Mouse (Mus musculus): Measurements from ENCODE around the gene BC048562.

BC048562 gene

GRCm38 (mm10) chr9:108479721-108480351, 43.6 kb downstream of the BC048562 start, which contains the start of gene Lamb2:
Lamb2 (plus strand) TSS chr9:108479736.
- peak; percentile 80 for DNase-seq (ENCODE audit: low spot score)

GRCm38 (mm10) chr9:108480813-108481519, 44.7 kb downstream of the BC048562 start:
- DNase-seq (ENCODE audit: low spot score) = no peak

GRCm38 (mm10) chr9:108481520-108482210, 45.4 kb downstream of the BC048562 start:
- no peak for DNase-seq (ENCODE audit: low spot score)

GRCm38 (mm10) chr9:108483051-108483790, 46.9 kb downstream of the BC048562 start:
- no peak for DNase-seq (ENCODE audit: low spot score)

- no peak for DNase-seq (ENCODE audit: low spot score)
These were observed 47.7 kb downstream of the BC048562 start for GRCm38 (mm10) chr9:108484021-108484420.

- DNase-seq (ENCODE audit: low spot score) = no peak
These were observed 49.1 kb downstream of the BC048562 start for GRCm38 (mm10) chr9:108485301-108485875.

- DNase-seq (ENCODE audit: low spot score) = no peak
These were observed 50.8 kb downstream of the BC048562 start for GRCm38 (mm10) chr9:108486973-108487530.

- DNase-seq (ENCODE audit: low spot score) = no peak
These were observed 52.1 kb downstream of the BC048562 start for GRCm38 (mm10) chr9:108488403-108488802.

- DNase-seq (ENCODE audit: low spot score) = no peak
These were observed 52.9 kb downstream of the BC048562 start for GRCm38 (mm10) chr9:108489215-108489614.

GRCm38 (mm10) chr9:108489702-108490558, 53.6 kb downstream of the BC048562 start:
- DNase-seq (ENCODE audit: low spot score) = no peak

- DNase-seq (ENCODE audit: low spot score) = peak; percentile 98
These were observed 54.4 kb downstream of the BC048562 start, which contains the start of gene Usp19 for GRCm38 (mm10) chr9:108490559-108491285. Usp19 (plus strand) TSS chr9:108490602.

GRCm38 (mm10) chr9:108491286-108491580, 55.0 kb downstream of the BC048562 start:
- DNase-seq (ENCODE audit: low spot score) = no peak

- DNase-seq (ENCODE audit: low spot score) = no peak
These were observed 55.9 kb downstream of the BC048562 start for GRCm38 (mm10) chr9:108492043-108492750.

- DNase-seq (ENCODE audit: low spot score) = no peak
These were observed 57.0 kb downstream of the BC048562 start for GRCm38 (mm10) chr9:108493246-108493645.

- no peak for DNase-seq (ENCODE audit: low spot score)
These were observed 58.0 kb downstream of the BC048562 start for GRCm38 (mm10) chr9:108494146-108494825.

- DNase-seq (ENCODE audit: low spot score) = no peak
These were observed 58.6 kb downstream of the BC048562 start for GRCm38 (mm10) chr9:108494905-108495304.

All from lung, postnatal 25 days (tissue).